Mouse (Mus musculus) CH12.LX (cell line): ENCODE measurements around the gene Ube2ql1. TPM values are rescaled to one million over a fixed set of nuclear protein-coding genes. Genes with fewer than 3 reads are reported as not detected.

Experiments used
- DNase-seq: peaks from one replicate; pipeline ENCODE4 v3.0.0-alpha.2; 2013; ENCODE audit errors: extremely low read depth
- H3K27ac ChIP-seq: 2 replicates; pipeline ENCODE4 v1.5.1; 2012; ENCODE audit warnings: low read depth, mild to moderate bottlenecking, control low read depth, moderate library complexity; ENCODE audit not compliant: insufficient read depth
- H3K27me3 ChIP-seq: replicated peaks from 2 replicates; pipeline ENCODE3; 2012; ENCODE audit warnings: inconsistent platforms
- H3K36me3 ChIP-seq, 2 experiments: replicated peaks in 1 of 2; 2 replicates each; pipeline versions ENCODE3 to v1.6.1; 2012; ENCODE audit warnings: inconsistent platforms in 1 of 2, low read length in 1 of 2, mild to moderate bottlenecking in 1 of 2, mixed read lengths in 1 of 2, moderate library complexity in 1 of 2; ENCODE audit not compliant: control insufficient read depth in 1 of 2, insufficient read depth in 1 of 2
- H3K4me1 ChIP-seq, 2 experiments: 2 replicates each; pipeline ENCODE4 v1.6.1; 2012; ENCODE audit warnings: inconsistent platforms in 1 of 2, moderate library complexity in 1 of 2; ENCODE audit not compliant: insufficient read depth in 2 of 2, control insufficient read depth in 1 of 2
- H3K4me2 ChIP-seq: 2 replicates; pipeline ENCODE4 v1.6.1; 2012; ENCODE audit warnings: low read depth, mild to moderate bottlenecking, control low read depth; ENCODE audit not compliant: poor library complexity, insufficient read depth, severe bottlenecking
- H3K4me3 ChIP-seq, 3 experiments: fragments of 150-350 bp in 1 of 3; sonication (generic) in 1 of 3; replicated peaks in 1 of 3; 2 replicates each; pipeline versions ENCODE3 to v1.5.1; 2011 to 2012; ENCODE audit warnings: low read depth in 2 of 3, low read length in 2 of 3, mild to moderate bottlenecking in 2 of 3, moderate library complexity in 2 of 3, control low read depth in 1 of 3, improper control_type of control experiment in 1 of 3, inconsistent platforms in 1 of 3, mixed read lengths in 1 of 3; ENCODE audit not compliant: poor library complexity in 1 of 3
- H3K79me2 ChIP-seq: replicated peaks from 2 replicates; pipeline ENCODE4 v1.6.1; 2012; ENCODE audit warnings: mild to moderate bottlenecking, moderate library complexity; ENCODE audit not compliant: control insufficient read depth, poor library complexity, insufficient read depth, severe bottlenecking; ENCODE audit errors: extremely low read depth
- H3K9ac ChIP-seq: 2 replicates; pipeline ENCODE4 v1.6.1; 2012; ENCODE audit warnings: low read depth, mild to moderate bottlenecking, control low read depth, moderate library complexity; ENCODE audit not compliant: insufficient read depth
- H3K9me3 ChIP-seq: replicated peaks from 2 replicates; pipeline ENCODE3; 2012; ENCODE audit warnings: low read length, inconsistent platforms, mixed read lengths
- BHLHE40 ChIP-seq: IDR thresholded peaks from 2 replicates; pipeline ENCODE4 v1.6.1; 2011; ENCODE audit warnings: mild to moderate bottlenecking, low read depth, low read length, improper control_type of control experiment
- CHD1 ChIP-seq: IDR thresholded peaks from 2 replicates; pipeline ENCODE4 v1.6.1; 2012; ENCODE audit warnings: low read depth, low read length, improper control_type of control experiment, inconsistent platforms
- CTCF ChIP-seq, 2 experiments: IDR thresholded peaks in 1 of 2; conservative IDR thresholded peaks in 1 of 2; 2 replicates each; pipeline ENCODE4 v1.5.1; 2011 to 2012; ENCODE audit warnings: low read depth in 2 of 2, low read length in 2 of 2, improper control_type of control experiment in 1 of 2, inconsistent platforms in 1 of 2, mild to moderate bottlenecking in 1 of 2, moderate library complexity in 1 of 2
- ELF1 ChIP-seq: IDR thresholded peaks from 2 replicates; pipeline ENCODE4 v1.6.1; 2014; ENCODE audit warnings: low read depth, mild to moderate bottlenecking, inconsistent platforms, low read length, improper control_type of control experiment
- GABPA ChIP-seq: IDR thresholded peaks from 2 replicates; pipeline ENCODE4 v1.6.1; 2012; ENCODE audit warnings: low read depth, low read length, improper control_type of control experiment, inconsistent platforms; ENCODE audit not compliant: insufficient replicate concordance
- HCFC1 ChIP-seq: IDR thresholded peaks from 2 replicates; pipeline ENCODE4 v1.6.1; 2012; ENCODE audit warnings: low read depth, mild to moderate bottlenecking, inconsistent platforms, low read length, improper control_type of control experiment
- JUND ChIP-seq: conservative IDR thresholded peaks from 2 replicates; pipeline ENCODE4 v1.6.1; 2011; ENCODE audit warnings: low read depth, low read length, improper control_type of control experiment
- KAT2A ChIP-seq: IDR thresholded peaks from 2 replicates; pipeline ENCODE4 v1.6.1; 2012; ENCODE audit warnings: low read length, improper control_type of control experiment, inconsistent platforms; ENCODE audit not compliant: insufficient replicate concordance
- MAFK ChIP-seq: IDR thresholded peaks from 2 replicates; pipeline ENCODE4 v1.6.1; 2011; ENCODE audit warnings: low read length, improper control_type of control experiment; ENCODE audit not compliant: insufficient replicate concordance
- MEF2A ChIP-seq: IDR thresholded peaks from 2 replicates; pipeline ENCODE4 v1.6.1; 2014; ENCODE audit warnings: low read depth, mild to moderate bottlenecking, inconsistent platforms, low read length, improper control_type of control experiment, borderline replicate concordance
- MXI1 ChIP-seq: IDR thresholded peaks from 2 replicates; pipeline ENCODE4 v1.6.1; 2011; ENCODE audit warnings: mild to moderate bottlenecking, low read depth, low read length, improper control_type of control experiment
- MYC ChIP-seq: IDR thresholded peaks from 2 replicates; pipeline ENCODE4 v1.6.1; 2011; ENCODE audit warnings: low read depth, mild to moderate bottlenecking, improper control_type of control experiment, low read length
- NELFE ChIP-seq: IDR thresholded peaks from 2 replicates; pipeline ENCODE4 v1.6.1; 2011; ENCODE audit warnings: low read depth, low read length, improper control_type of control experiment
- NRF1 ChIP-seq: IDR thresholded peaks from 2 replicates; pipeline ENCODE4 v1.6.1; 2014; ENCODE audit warnings: low read depth, mild to moderate bottlenecking, inconsistent platforms, low read length, improper control_type of control experiment, moderate library complexity
- PAX5 ChIP-seq: IDR thresholded peaks from 2 replicates; pipeline ENCODE4 v1.6.1; 2012; ENCODE audit warnings: low read length, inconsistent platforms, mixed read lengths
- POLR2A ChIP-seq: IDR thresholded peaks from 2 replicates; pipeline ENCODE4 v1.6.1; 2011; ENCODE audit warnings: low read depth, mild to moderate bottlenecking, improper control_type of control experiment, low read length
- RAD21 ChIP-seq: IDR thresholded peaks from 2 replicates; pipeline ENCODE4 v1.6.1; 2011; ENCODE audit warnings: low read depth, mild to moderate bottlenecking, low read length, improper control_type of control experiment, moderate library complexity
- RCOR1 ChIP-seq: conservative IDR thresholded peaks from 2 replicates; pipeline ENCODE4 v1.6.1; 2012; ENCODE audit warnings: low read depth, mild to moderate bottlenecking, inconsistent platforms, low read length, improper control_type of control experiment
- SMC3 ChIP-seq: IDR thresholded peaks from 2 replicates; pipeline ENCODE4 v1.6.1; 2011; ENCODE audit warnings: low read depth, low read length, improper control_type of control experiment
- TCF12 ChIP-seq: IDR thresholded peaks from 2 replicates; pipeline ENCODE4 v1.6.1; 2014; ENCODE audit warnings: low read depth, mild to moderate bottlenecking, inconsistent platforms, low read length, improper control_type of control experiment
- UBTF ChIP-seq: IDR thresholded peaks from 2 replicates; pipeline ENCODE4 v1.6.1; 2012; ENCODE audit warnings: low read depth, mild to moderate bottlenecking, inconsistent platforms, low read length, improper control_type of control experiment, moderate library complexity
- ZKSCAN1 ChIP-seq: IDR thresholded peaks from 2 replicates; pipeline ENCODE4 v1.6.1; 2012; ENCODE audit warnings: low read depth, inconsistent platforms, low read length, improper control_type of control experiment, borderline replicate concordance
- ZMIZ1 ChIP-seq: IDR thresholded peaks from 2 replicates; pipeline ENCODE4 v1.6.1; 2012; ENCODE audit warnings: low read depth, mild to moderate bottlenecking, inconsistent platforms, low read length, improper control_type of control experiment
- ZNF384 ChIP-seq: IDR thresholded peaks from 2 replicates; pipeline ENCODE4 v1.6.1; 2012; ENCODE audit warnings: low read depth, low read length, improper control_type of control experiment, inconsistent platforms
- dilution Hi-C: fragments of 300-500 bp; cut with MboI; formaldehyde crosslinking; loops from 2 replicates; pipeline ENCODE4 v1.14.3; 2020; ENCODE audit warnings: low sequenced_read_pairs; ENCODE audit not compliant: extremely low pct_unique_long_range_greater_than_20kb, extremely low pct_ligation_motif_present
- in situ Hi-C: fragments of 300-500 bp; cut with MboI; formaldehyde crosslinking; loops from 3 replicates; pipeline ENCODE4 v1.14.3; 2019; ENCODE audit warnings: low sequenced_read_pairs, low pct_ligation_motif_present, low pct_unique_long_range_greater_than_20kb, mixed read lengths
- polyA plus RNA-seq: library from polyadenylated mRNA; unstranded; fragments of >175 nt; gene quantifications from 2 replicates; pipeline ENCODE4 v1.2.1, GENCODE M21; 2012; ENCODE audit warnings: low read depth; ENCODE audit not compliant: insufficient read length
- total RNA-seq, 2 experiments: library from RNA; depleted of rRNA; stranded (reverse); fragments of 300-350 nt in 1 of 2; fragments of >200 nt in 1 of 2; gene quantifications; 2 replicates each; pipeline ENCODE4 v1.2.3; 2012 to 2014

The Ube2ql1 gene
- total and polyA plus RNA-seq, 3 experiments = not detected

DNA sequence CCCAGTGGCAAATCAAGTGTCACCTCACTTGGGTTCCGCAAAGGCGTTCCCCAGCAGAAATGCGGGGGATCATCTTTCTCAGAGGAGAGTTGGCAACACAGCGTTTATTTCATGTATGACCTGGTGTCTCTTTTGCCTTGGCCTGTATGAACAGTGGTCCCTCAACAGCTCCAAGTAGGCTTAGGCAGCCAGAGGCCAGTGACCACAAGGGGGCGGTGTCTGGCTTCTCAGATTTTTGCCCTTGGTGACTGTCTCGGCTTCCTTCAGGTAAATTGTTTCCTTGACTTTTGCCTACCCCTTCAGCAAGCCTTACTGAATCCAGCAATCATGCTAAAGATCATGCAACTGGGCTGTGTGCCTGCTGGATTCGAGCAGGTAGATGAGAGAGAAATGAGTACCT lies 48.6 kb downstream of the Ube2ql1 start:
- no peak for TF ChIP-seq JUND
- TF ChIP-seq MAFK = no peak
- no peak for TF ChIP-seq MXI1
- peak; percentile 69 for TF ChIP-seq RAD21
- TF ChIP-seq SMC3 = peak; percentile 51
- TF ChIP-seq NRF1 = no peak
- peak; percentile 73 for TF ChIP-seq CTCF (conservative IDR thresholded peaks at IDR 0.05 in 1 of 2, IDR thresholded peaks at IDR 0.05 in 1 of 2; ENCODE audit: low read depth in 2 of 2, low read length in 2 of 2)
- TF ChIP-seq, all 38 proteins: peak for 3
- Histone ChIP-seq H3K27ac (no peak overlapping the region), H3K4me2 (no peak overlapping the region), H3K79me2 (no peaks in the 10 kb centered on the region), H3K9me3 (peaks cover 4% of the 10 kb centered on the region), H3K36me3 (no peaks in the 10 kb centered on the region), H3K27me3 (peaks cover 16% of the 10 kb centered on the region), H3K9ac (no peak overlapping the region), H3K4me1 (no peaks in the 10 kb centered on the region), H3K4me3 (no peak overlapping the region)
- in situ Hi-C loops (loop anchor here (25.0 kb wide), 2 partner anchors 296 to 871 kb away; no protein-coding TSS in a partner anchor), dilution Hi-C loops (no loop called here)
- peak; percentile 49 for DNase-seq

DNA sequence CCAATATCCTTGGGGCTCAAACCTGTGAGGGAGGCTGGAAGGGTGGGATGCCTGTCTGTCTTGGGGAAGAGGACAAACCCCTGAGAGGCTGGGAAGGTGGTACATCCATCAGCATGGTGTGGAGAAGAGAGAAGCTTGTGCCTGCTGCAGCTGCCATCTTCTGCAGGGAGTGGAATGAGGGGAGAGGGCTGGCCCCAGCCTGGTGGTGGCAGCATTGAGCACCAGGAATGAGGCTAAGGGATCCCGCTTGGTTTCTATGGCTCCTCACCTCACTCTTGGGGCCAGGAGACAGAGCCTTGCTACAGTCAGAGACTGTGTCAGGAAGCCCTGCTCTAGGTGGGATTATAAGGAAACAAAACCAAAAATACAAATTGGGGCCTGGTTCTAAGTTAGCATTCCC lies 52.7 kb downstream of the Ube2ql1 start:
- no peak overlapping the region for H3K4me2 ChIP-seq
- peaks cover 22% of the 10 kb centered on the region for H3K27me3 ChIP-seq
- H3K9ac ChIP-seq = no peak overlapping the region
- in situ Hi-C loops (loop anchor here (25.0 kb wide), 2 partner anchors 300 to 875 kb away; no protein-coding TSS in a partner anchor), dilution Hi-C loops (no loop called here)
- H3K4me3 ChIP-seq = no peak overlapping the region
- H3K4me1 ChIP-seq = no peaks in the 10 kb centered on the region
- no peaks in the 10 kb centered on the region for H3K79me2 ChIP-seq
- H3K27ac ChIP-seq = no peak overlapping the region
- peaks cover 1% of the 10 kb centered on the region for H3K9me3 ChIP-seq
- no peak for DNase-seq
- peak in 1 of 2 experiments; percentile 24; a peak in 1 of 4 replicates for TF ChIP-seq CTCF (conservative IDR thresholded peaks at IDR 0.05 in 1 of 2, IDR thresholded peaks at IDR 0.05 in 1 of 2; ENCODE audit: low read depth in 2 of 2, low read length in 2 of 2)
- TF ChIP-seq NELFE = no peak
- H3K36me3 ChIP-seq = no peaks in the 10 kb centered on the region

DNA sequence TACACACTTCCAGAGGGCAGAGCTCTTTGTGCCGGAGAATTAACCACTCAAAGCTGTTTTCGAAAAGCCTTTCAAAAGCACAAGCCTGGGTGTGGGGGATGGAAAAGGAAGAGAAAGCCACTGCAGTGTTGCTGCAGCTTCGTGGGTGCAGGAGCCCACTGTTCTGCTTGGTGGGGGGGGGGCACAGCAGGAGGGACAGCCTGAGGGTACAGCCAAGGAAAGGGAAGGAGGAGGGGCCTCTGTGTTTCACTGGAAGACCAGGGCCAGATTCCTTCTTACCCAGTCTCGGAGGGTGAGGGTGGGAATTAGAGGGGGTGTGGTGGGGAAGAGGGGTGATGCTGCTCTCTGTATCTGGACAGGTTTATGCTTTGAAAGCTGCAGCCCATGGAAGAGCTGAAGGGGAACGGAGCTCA lies 54.3 kb downstream of the Ube2ql1 start:
- no peaks in the 10 kb centered on the region for H3K36me3 ChIP-seq
- in situ Hi-C loops (loop anchor here (25.0 kb wide), 2 partner anchors 302 to 877 kb away; no protein-coding TSS in a partner anchor), dilution Hi-C loops (no loop called here)
- no peak for DNase-seq
- no peak overlapping the region for H3K4me2 ChIP-seq
- no peaks in the 10 kb centered on the region for H3K79me2 ChIP-seq
- TF ChIP-seq MXI1 = no peak
- TF ChIP-seq MAFK = no peak
- TF ChIP-seq ELF1 = no peak
- TF ChIP-seq TCF12 = no peak
- TF ChIP-seq ZMIZ1 = no peak
- no peak for TF ChIP-seq BHLHE40
- TF ChIP-seq HCFC1 = no peak
- no peak for TF ChIP-seq ZKSCAN1
- no peak for TF ChIP-seq MYC
- no peak for TF ChIP-seq GABPA
- no peak for TF ChIP-seq RCOR1
- TF ChIP-seq RAD21 = no peak
- TF ChIP-seq NRF1 = no peak
- no peak for TF ChIP-seq UBTF
- TF ChIP-seq PAX5 = no peak
- no peak for TF ChIP-seq KAT2A
- no peak for TF ChIP-seq POLR2A
- TF ChIP-seq MEF2A = no peak
- TF ChIP-seq CHD1 = no peak
- no peak for TF ChIP-seq ZNF384
- no peak overlapping the region for H3K27ac ChIP-seq
- no peak overlapping the region for H3K9ac ChIP-seq
- H3K4me3 ChIP-seq = no peak overlapping the region
- H3K4me1 ChIP-seq = no peaks in the 10 kb centered on the region
- H3K9me3 ChIP-seq = peaks cover 1% of the 10 kb centered on the region
- peaks cover 26% of the 10 kb centered on the region for H3K27me3 ChIP-seq
